Mouse (Mus musculus) heart, embryonic 14.5 days (tissue): Measurements from ENCODE around the gene Actr1b. TPM values are rescaled to one million over a fixed set of nuclear protein-coding genes. Genes with fewer than 3 reads are reported as not detected.
"Not testable (repeated sequence)": the region's sequence is repeated elsewhere in the genome, so short reads cannot be mapped to it uniquely, and the experiment has no call there.

Experiments used
- ATAC-seq: fragments of 200-750 bp; cut with Nextera tagmentation; 2 replicates; pipeline ENCODE4 v1.8.0; 2017; ENCODE audit warnings: low read depth, moderate TSS enrichment; ENCODE audit not compliant: insufficient number of reproducible peaks, insufficient read depth, low FRiP score
- H3K27ac ChIP-seq, 2 experiments: fragments of 200-500 bp in 1 of 2; fragments of 300-500 bp in 1 of 2; sonication (generic) in 1 of 2; replicated peaks in 1 of 2; 2 replicates each; pipeline ENCODE4 v1.5.1; 2012 to 2014; ENCODE audit warnings: low read depth in 2 of 2, low read length in 2 of 2, control low read depth in 1 of 2, mild to moderate bottlenecking in 1 of 2, mixed read lengths in 1 of 2; ENCODE audit not compliant: control insufficient read depth in 1 of 2, insufficient read depth in 1 of 2
- H3K27me3 ChIP-seq: fragments of 300-500 bp; sonication (generic); 2 replicates; pipeline ENCODE4 v1.6.1; 2014; ENCODE audit warnings: mild to moderate bottlenecking, low read length, control low read depth; ENCODE audit not compliant: control insufficient read depth, insufficient read depth
- H3K36me3 ChIP-seq: fragments of 300-500 bp; sonication (generic); 2 replicates; pipeline ENCODE4 v1.6.1; 2014; ENCODE audit warnings: mild to moderate bottlenecking, control low read depth, low read length, mixed read lengths; ENCODE audit not compliant: control insufficient read depth, insufficient read depth
- H3K4me1 ChIP-seq, 2 experiments: fragments of 200-500 bp in 1 of 2; fragments of 300-500 bp in 1 of 2; sonication (generic) in 1 of 2; 2 replicates each; pipeline ENCODE4 v1.6.1; 2012 to 2014; ENCODE audit warnings: low read length in 2 of 2, control low read depth in 1 of 2, mixed read lengths in 1 of 2; ENCODE audit not compliant: control insufficient read depth in 2 of 2, insufficient read depth in 2 of 2
- H3K4me2 ChIP-seq: fragments of 300-500 bp; sonication (generic); 2 replicates; pipeline ENCODE4 v1.6.1; 2014; ENCODE audit warnings: mild to moderate bottlenecking, low read length
- H3K4me3 ChIP-seq, 2 experiments: fragments of 200-500 bp in 1 of 2; fragments of 300-500 bp in 1 of 2; sonication (generic) in 1 of 2; 2 replicates each; pipeline ENCODE4 v1.5.1; 2012 to 2014; ENCODE audit warnings: low read length in 2 of 2, mild to moderate bottlenecking in 2 of 2, control low read depth in 1 of 2, low read depth in 1 of 2, moderate library complexity in 1 of 2; ENCODE audit not compliant: control insufficient read depth in 1 of 2, insufficient read depth in 1 of 2
- H3K9ac ChIP-seq: fragments of 300-500 bp; sonication (generic); 2 replicates; pipeline ENCODE4 v1.6.1; 2014; ENCODE audit warnings: mild to moderate bottlenecking, low read length
- H3K9me3 ChIP-seq: fragments of 300-500 bp; sonication (generic); 2 replicates; pipeline ENCODE4 v1.6.1; 2016; ENCODE audit warnings: low read length, control low read depth; ENCODE audit not compliant: control insufficient read depth
- WGBS: fragments of 180-500 bp; shearing (Covaris S2); extraction: QIAGEN DNeasy Blood & Tissue Kit; methylation state at CpG from one replicate; pipeline ENCODE4 v1.1.7; 2014; 5-methylcytosine and 5-hydroxymethylcytosine counted together
- polyA plus RNA-seq: library from polyadenylated mRNA; unstranded; fragments of >200 nt; fragmentation: Nextera tagmentation; extraction: Ambion mirVana; gene quantifications from 2 replicates; pipeline ENCODE4 v1.2.1, GENCODE M21; 2014

Gene Actr1b
- polyA plus RNA-seq, 1 experiment from 2014 or later: 74.4 TPM

DNA sequence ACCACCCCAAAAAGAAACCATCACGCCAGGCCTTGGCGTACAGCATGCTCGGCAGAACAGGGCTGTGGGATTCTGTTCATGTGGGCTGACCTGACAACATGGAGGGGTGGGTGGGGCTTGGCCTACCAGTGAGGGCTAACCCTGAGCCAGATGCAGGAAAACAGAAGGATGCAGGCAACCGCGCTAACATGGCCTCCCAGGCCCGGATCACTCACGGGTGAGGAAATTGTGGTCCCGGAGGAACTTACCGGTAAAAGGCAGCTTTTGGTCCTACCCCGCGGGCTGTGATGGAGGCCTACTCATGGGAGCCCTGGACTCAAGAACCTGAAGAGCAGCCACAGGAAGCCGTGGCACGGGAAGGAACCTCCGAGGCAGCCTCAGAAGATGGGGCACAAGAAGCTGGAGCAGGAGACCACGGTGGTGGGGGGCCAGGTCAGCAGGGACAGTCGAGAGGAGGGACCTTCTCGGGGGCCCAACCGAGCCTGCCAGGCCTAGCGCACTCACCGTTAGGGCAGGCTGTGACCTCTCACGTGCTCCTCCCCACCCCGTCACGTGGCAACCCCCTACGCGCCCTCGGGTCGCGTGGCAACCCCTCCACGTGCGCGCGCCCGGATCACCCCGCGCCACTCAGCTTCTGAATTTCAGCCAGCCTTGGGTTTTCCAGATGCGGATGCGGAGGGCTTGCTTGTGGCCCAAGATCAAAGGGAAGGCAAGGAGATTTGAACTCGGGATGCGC is 31.4 kb downstream of the Actr1b start, which contains the start of gene Fam178b:
Fam178b (minus strand) TSS at position 564 of the 736 bp plus-strand sequence.
- Histone ChIP-seq H3K4me2 (no peak within 1 kb of the TSS), H3K9ac (no peak within 1 kb of the TSS), H3K27ac (no peak within 1 kb of the TSS), H3K4me1 (no peaks in the 10 kb centered on the region), H3K9me3 (no peaks in the 10 kb centered on the region), H3K36me3 (no peaks in the 10 kb centered on the region), H3K4me3 (no peak within 1 kb of the TSS), H3K27me3 (no peaks in the 10 kb centered on the region)
- ATAC-seq: no peak
- WGBS: 91% methylated on average over 39 of the region's 39 CpGs

DNA sequence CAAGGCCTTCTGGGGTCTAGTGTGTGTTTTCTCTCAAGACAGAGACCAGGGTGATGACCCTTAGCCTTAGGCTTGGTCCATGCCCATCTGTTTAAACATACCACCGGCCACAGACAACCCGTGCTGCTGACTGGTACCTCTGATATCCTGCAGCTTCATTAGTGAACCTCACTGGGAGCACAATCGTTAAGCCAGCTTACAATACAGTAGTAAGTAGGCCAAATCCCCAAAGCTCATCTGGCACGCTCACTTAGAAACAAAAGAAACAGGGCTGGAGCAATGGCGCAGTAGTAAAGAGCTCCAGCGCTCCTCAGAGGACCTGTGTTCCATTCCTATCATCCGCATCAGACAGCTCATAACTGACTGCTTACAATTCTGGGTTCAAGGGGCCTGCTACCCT is 33.3 kb downstream of the Actr1b start:
- Histone ChIP-seq H3K36me3 (no peaks in the 10 kb centered on the region), H3K27ac (no peak overlapping the region), H3K4me2 (no peak overlapping the region), H3K9me3 (no peaks in the 10 kb centered on the region), H3K9ac (no peak overlapping the region), H3K27me3 (no peaks in the 10 kb centered on the region), H3K4me1 (no peaks in the 10 kb centered on the region), H3K4me3 (no peak overlapping the region)
- WGBS: 88% methylated on average over 7 of the region's 7 CpGs
- ATAC-seq: no peak

DNA sequence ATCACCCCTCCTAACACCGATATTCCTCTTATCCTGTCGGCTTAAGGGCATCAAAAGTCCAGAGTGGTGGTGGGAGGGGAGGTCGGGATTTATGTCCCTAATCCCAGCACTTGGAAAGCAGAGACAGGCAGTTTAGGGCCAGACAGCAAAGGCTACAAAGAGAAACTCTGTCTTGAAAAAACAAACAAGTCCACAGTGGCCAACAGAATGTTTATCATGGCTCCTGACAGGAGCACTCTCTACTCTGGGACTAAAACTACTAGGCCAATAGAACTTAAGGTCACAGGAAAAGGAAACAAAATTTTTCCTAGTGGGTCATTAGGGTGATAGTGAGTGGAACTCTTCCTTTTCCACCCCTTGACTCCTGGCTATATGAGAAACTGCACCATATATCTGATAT is 39.3 kb downstream of the Actr1b start:
- Histone ChIP-seq H3K27ac (no peak overlapping the region), H3K4me1 (peaks cover 0 to 2% of the 10 kb centered on the region in 2 experiments; a peak in 2 of 4 replicates), H3K9me3 (no peaks in the 10 kb centered on the region), H3K27me3 (no peaks in the 10 kb centered on the region), H3K4me3 (no peak overlapping the region), H3K9ac (no peak overlapping the region), H3K36me3 (no peaks in the 10 kb centered on the region), H3K4me2 (no peak overlapping the region)
- 30% methylated on average over 3 of the region's 3 CpGs for WGBS
- no peak for ATAC-seq

DNA sequence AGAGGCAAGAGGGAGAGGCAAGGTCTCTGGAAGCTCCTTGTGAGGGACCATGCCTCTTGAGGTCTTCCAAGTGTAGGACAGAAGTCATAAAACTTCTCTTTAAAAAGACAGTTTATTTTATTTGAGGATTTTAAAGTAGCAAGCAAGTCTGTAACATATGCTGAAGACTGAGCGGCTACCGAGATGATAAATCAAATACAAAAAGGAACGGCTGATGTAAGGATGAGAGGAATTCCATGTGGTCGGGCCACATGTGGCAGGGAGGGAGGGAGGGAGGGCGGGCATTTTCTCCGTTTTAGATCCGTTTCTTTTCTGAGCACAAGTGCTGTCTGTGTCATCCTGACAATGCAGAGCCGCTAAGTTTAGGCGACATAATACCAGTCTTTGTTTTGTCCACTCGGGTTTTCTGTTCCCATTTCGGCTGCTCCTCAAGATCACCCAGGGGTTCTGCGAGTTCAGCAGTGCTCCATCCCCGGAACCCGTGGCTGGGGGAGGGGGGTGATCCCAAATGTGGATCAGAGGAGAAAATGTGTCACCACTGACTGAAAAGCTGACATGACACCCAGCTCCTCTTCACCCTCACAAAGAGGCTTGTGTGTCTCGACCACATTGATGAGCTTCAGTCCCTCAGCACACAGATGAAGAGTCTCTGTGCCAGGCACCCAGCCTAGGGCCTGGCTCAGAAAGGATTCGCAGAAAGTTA is 41.4 kb downstream of the Actr1b start:
- Histone ChIP-seq H3K36me3 (no peaks in the 10 kb centered on the region), H3K27ac (no peak overlapping the region), H3K9ac (no peak overlapping the region), H3K4me3 (no peak overlapping the region), H3K4me2 (no peak overlapping the region), H3K27me3 (no peaks in the 10 kb centered on the region), H3K9me3 (no peaks in the 10 kb centered on the region), H3K4me1 (peaks cover 0 to 2% of the 10 kb centered on the region in 2 experiments; a peak in 2 of 4 replicates)
- ATAC-seq: no peak
- 51% methylated on average over 16 of the region's 16 CpGs for WGBS

DNA sequence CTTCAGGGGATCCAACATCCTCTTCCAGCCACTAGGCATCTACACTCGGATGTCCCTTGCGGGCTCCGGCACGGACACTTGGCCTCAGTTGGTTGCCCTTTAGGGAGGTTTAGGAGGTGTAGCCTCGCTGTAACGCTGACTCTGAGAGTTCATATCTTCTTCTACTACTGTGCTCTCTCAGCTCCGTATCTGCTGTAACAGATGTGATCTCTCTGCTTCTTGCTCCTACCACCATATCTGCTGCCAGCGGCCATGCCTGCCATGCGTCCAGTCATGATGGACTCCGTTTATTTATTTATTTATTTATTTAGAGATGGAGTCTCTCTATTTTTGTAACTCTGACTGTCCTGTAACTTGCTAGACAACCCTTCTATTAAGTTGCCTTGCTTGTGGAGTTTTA is 43.0 kb downstream of the Actr1b start:
- H3K4me2 ChIP-seq: no peak overlapping the region
- H3K27me3 ChIP-seq: no peaks in the 10 kb centered on the region
- no peak overlapping the region for H3K4me3 ChIP-seq
- peaks cover 0 to 2% of the 10 kb centered on the region in 2 experiments; a peak in 2 of 4 replicates for H3K4me1 ChIP-seq
- WGBS: 82% methylated on average over 10 of the region's 10 CpGs
- ATAC-seq: no peak
- no peaks in the 10 kb centered on the region for H3K9me3 ChIP-seq
- no peaks in the 10 kb centered on the region for H3K36me3 ChIP-seq
- H3K9ac ChIP-seq: no peak overlapping the region
- H3K27ac ChIP-seq: no peak overlapping the region

DNA sequence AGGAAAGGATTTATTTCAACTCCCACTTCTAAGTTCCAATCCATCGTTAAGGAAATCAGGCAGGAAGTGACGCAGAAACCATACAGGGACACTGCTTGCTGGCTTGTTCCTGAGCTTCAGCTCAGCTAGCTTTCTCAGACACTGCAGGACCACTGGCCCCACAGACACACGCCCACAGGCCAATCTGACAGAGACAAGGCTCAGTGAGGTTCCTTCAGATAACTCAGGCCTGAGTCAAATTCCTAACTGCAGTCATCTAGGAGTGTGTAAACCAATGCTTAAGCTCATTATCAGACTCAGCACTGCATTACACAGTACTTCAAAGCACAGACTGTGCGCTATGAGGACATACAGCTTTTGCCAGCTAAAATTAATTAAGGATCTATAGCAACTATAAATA is 44.0 kb downstream of the Actr1b start:
- no peak for ATAC-seq
- Histone ChIP-seq H3K4me2 (no peak overlapping the region), H3K4me1 (peaks cover 3 to 5% of the 10 kb centered on the region in 2 experiments; a peak in 3 of 4 replicates), H3K4me3 (no peak overlapping the region), H3K9me3 (no peaks in the 10 kb centered on the region), H3K9ac (no peak overlapping the region), H3K27me3 (no peaks in the 10 kb centered on the region), H3K36me3 (no peaks in the 10 kb centered on the region), H3K27ac (no peak overlapping the region)
- whole genome bisulfite sequencing: 29% methylated on average over 4 of the region's 4 CpGs

DNA sequence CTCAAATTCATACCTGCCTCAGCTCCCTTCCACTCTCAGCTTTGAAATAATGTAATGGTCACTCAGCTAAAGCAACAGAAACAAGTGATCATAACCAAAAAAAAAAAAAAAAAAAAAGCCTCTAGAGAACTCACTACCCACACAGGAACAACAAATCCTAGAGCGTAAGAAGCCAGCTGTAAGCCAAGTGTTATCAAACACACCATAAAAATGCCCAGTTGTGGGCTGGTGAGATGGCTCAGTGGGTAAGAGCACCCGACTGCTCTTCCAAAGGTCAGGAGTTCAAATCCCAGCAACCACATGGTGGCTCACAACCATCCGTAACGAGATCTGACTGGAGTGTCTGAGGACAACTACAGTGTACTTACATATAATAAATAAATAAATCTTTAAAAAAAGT is 46.2 kb downstream of the Actr1b start:
- ATAC-seq, H3K27me3 ChIP-seq, H3K4me3 ChIP-seq, H3K9me3 ChIP-seq, H3K4me1 ChIP-seq, H3K36me3 ChIP-seq, H3K4me2 ChIP-seq, H3K9ac ChIP-seq, H3K27ac ChIP-seq: not testable (repeated sequence)
- 72% methylated on average over 3 of the region's 4 CpGs for WGBS
